Mouse (Mus musculus): ENCODE data around the gene Gm43517. TPM values are rescaled to one million over a fixed set of nuclear protein-coding genes. Genes with fewer than 3 reads are reported as not detected.

Gm43517 gene
- polyA plus RNA-seq, 1 experiment from 2014 or later = 0.07 TPM

- no peak for DNase-seq (ENCODE audit: low spot score)
These were observed 589 bp upstream of the Gm43517 start for GRCm38 (mm10) chr12:49384295-49384875.

GRCm38 (mm10) chr12:49385631-49385990 lies 637 bp downstream of the Gm43517 start:
- DNase-seq (ENCODE audit: low spot score) = no peak

GRCm38 (mm10) chr12:49386081-49386805 lies 1.3 kb downstream of the Gm43517 start:
- no peak for DNase-seq (ENCODE audit: low spot score)

GRCm38 (mm10) chr12:49387856-49388598 lies 3.1 kb downstream of the Gm43517 start:
- no peak for DNase-seq (ENCODE audit: low spot score)

- DNase-seq (ENCODE audit: low spot score) = no peak
These were observed 4.7 kb downstream of the Gm43517 start for GRCm38 (mm10) chr12:49389666-49390065.

GRCm38 (mm10) chr12:49390257-49390656 lies 5.3 kb downstream of the Gm43517 start:
- no peak for DNase-seq (ENCODE audit: low spot score)

- DNase-seq (ENCODE audit: low spot score) = no peak
These were observed 5.9 kb downstream of the Gm43517 start for GRCm38 (mm10) chr12:49390926-49391304.

GRCm38 (mm10) chr12:49391305-49392040 lies 6.5 kb downstream of the Gm43517 start:
- no peak for DNase-seq (ENCODE audit: low spot score)

GRCm38 (mm10) chr12:49392041-49392390 lies 7.0 kb downstream of the Gm43517 start:
- DNase-seq (ENCODE audit: low spot score) = no peak

- DNase-seq (ENCODE audit: low spot score) = no peak
These were observed 7.9 kb downstream of the Gm43517 start for GRCm38 (mm10) chr12:49392876-49393275.

- DNase-seq (ENCODE audit: low spot score) = no peak
These were observed 8.7 kb downstream of the Gm43517 start for GRCm38 (mm10) chr12:49393639-49394038.

GRCm38 (mm10) chr12:49394181-49394580 lies 9.2 kb downstream of the Gm43517 start:
- DNase-seq (ENCODE audit: low spot score) = no peak

GRCm38 (mm10) chr12:49394836-49395235 lies 9.9 kb downstream of the Gm43517 start:
- no peak for DNase-seq (ENCODE audit: low spot score)

- DNase-seq (ENCODE audit: low spot score) = no peak
These were observed 11.0 kb downstream of the Gm43517 start for GRCm38 (mm10) chr12:49395969-49396368.

GRCm38 (mm10) chr12:49396776-49397175 lies 11.8 kb downstream of the Gm43517 start:
- DNase-seq (ENCODE audit: low spot score) = no peak

GRCm38 (mm10) chr12:49397443-49398162 lies 12.6 kb downstream of the Gm43517 start:
- DNase-seq (ENCODE audit: low spot score) = no peak

- no peak for DNase-seq (ENCODE audit: low spot score)
These were observed 13.2 kb downstream of the Gm43517 start for GRCm38 (mm10) chr12:49398163-49398540.

GRCm38 (mm10) chr12:49398636-49399035 lies 13.7 kb downstream of the Gm43517 start:
- DNase-seq (ENCODE audit: low spot score) = no peak

- no peak for DNase-seq (ENCODE audit: low spot score)
These were observed 14.6 kb downstream of the Gm43517 start for GRCm38 (mm10) chr12:49399611-49400010.

GRCm38 (mm10) chr12:49400036-49400852 lies 15.3 kb downstream of the Gm43517 start:
- DNase-seq (ENCODE audit: low spot score) = no peak

GRCm38 (mm10) chr12:49400853-49401118 lies 15.8 kb downstream of the Gm43517 start:
- DNase-seq (ENCODE audit: low spot score) = no peak

All from thymus, postnatal 0 days (tissue).